Mouse (Mus musculus) heart, postnatal 0 days (tissue): ENCODE results near the gene Tnrc6a. TPM values are rescaled to one million over a fixed set of nuclear protein-coding genes. Genes with fewer than 3 reads are reported as not detected.

Source experiments
- ATAC-seq: fragments of 200-750 bp; cut with Nextera tagmentation; 2 replicates; pipeline ENCODE4 v1.8.0; 2017; ENCODE audit warnings: low read depth, moderate number of reproducible peaks, moderate library complexity; ENCODE audit not compliant: insufficient read depth
- DNase-seq: peaks from one replicate; pipeline ENCODE4 v3.0.0-alpha.2; 2016; ENCODE audit warnings: low spot score
- H3K27ac ChIP-seq: fragments of 300-500 bp; sonication (generic); 2 replicates; pipeline ENCODE4 v1.5.1; 2014; ENCODE audit warnings: low read depth, mild to moderate bottlenecking
- H3K27me3 ChIP-seq: fragments of 300-500 bp; sonication (generic); 2 replicates; pipeline ENCODE4 v1.6.1; 2014; ENCODE audit warnings: low read length, mixed read lengths; ENCODE audit not compliant: control insufficient read depth, insufficient read depth
- H3K36me3 ChIP-seq: fragments of 300-500 bp; sonication (generic); replicated peaks from 2 replicates; pipeline ENCODE4 v1.6.1; 2014; ENCODE audit warnings: low read length, mixed read lengths; ENCODE audit not compliant: control insufficient read depth, insufficient read depth
- H3K4me1 ChIP-seq: fragments of 300-500 bp; sonication (generic); 2 replicates; pipeline ENCODE4 v1.6.1; 2014; ENCODE audit warnings: antibody characterized with exemption; ENCODE audit not compliant: control insufficient read depth, insufficient read depth
- H3K4me2 ChIP-seq: fragments of 300-500 bp; sonication (generic); 2 replicates; pipeline ENCODE4 v1.6.1; 2014; ENCODE audit warnings: low read depth, mild to moderate bottlenecking, low read length, moderate library complexity
- H3K4me3 ChIP-seq: fragments of 300-500 bp; sonication (generic); 2 replicates; pipeline ENCODE4 v1.5.1; 2014; ENCODE audit warnings: low read depth, low read length
- H3K9ac ChIP-seq: fragments of 300-500 bp; sonication (generic); replicated peaks from 2 replicates; pipeline ENCODE4 v1.6.1; 2014; ENCODE audit warnings: low read depth, low read length, mixed read lengths
- H3K9me3 ChIP-seq: fragments of 300-500 bp; sonication (generic); replicated peaks from 2 replicates; pipeline ENCODE4 v1.6.1; 2016; ENCODE audit warnings: low read length; ENCODE audit not compliant: control insufficient read depth
- CTCF ChIP-seq: IDR thresholded peaks from 2 replicates; pipeline ENCODE4 v1.5.1; 2016; ENCODE audit warnings: antibody characterized with exemption, control low read depth, low read depth
- EP300 ChIP-seq: IDR thresholded peaks from 2 replicates; pipeline ENCODE4 v1.6.1; 2016; ENCODE audit warnings: antibody characterized with exemption, low read depth
- WGBS: fragments of 180-500 bp; shearing (Covaris S2); extraction: QIAGEN DNeasy Blood & Tissue Kit; methylation state at CpG from one replicate; pipeline ENCODE4 v1.1.7; 2014; 5-methylcytosine and 5-hydroxymethylcytosine counted together
- polyA plus RNA-seq: library from polyadenylated mRNA; unstranded; fragments of >200 nt; fragmentation: Nextera tagmentation; extraction: Ambion mirVana; gene quantifications from 2 replicates; pipeline ENCODE4 v1.2.1, GENCODE M21; 2015
- total RNA-seq: library from RNA; depleted of rRNA; stranded (reverse); fragments of >200 nt; gene quantifications from 2 replicates; pipeline ENCODE4 v1.2.3, GENCODE M21; 2014; ENCODE audit warnings: low replicate concordance

Tnrc6a gene
- total and polyA plus RNA-seq, 2 experiments from 2014 or later, result 33.6 to 41.4 TPM

- Histone ChIP-seq H3K9me3 (0 out of 2 replicates have a peak, but pooled peaks cover 2% of the 10 kb centered on the region), H3K4me3 (no peak overlapping the region), H3K27ac (peak overlapping the region; percentile 20; the same call in 1 of the 2 replicates), H3K4me2 (no peak overlapping the region), H3K4me1 (peaks cover 34% of the 10 kb centered on the region), H3K27me3 (no peaks in the 10 kb centered on the region), H3K36me3 (peaks cover 18% of the 10 kb centered on the region), H3K9ac (no peak overlapping the region)
- no peak for ATAC-seq
- no peak for DNase-seq
- WGBS, result 44% methylated on average over 2 of the region's 2 CpGs
- no peak for TF ChIP-seq CTCF
- no peak for TF ChIP-seq EP300
Measured at GRCm38 (mm10) chr7:123134876-123135275, 11.2 kb downstream of the Tnrc6a start.

GRCm38 (mm10) chr7:123135655-123136054 is 12.0 kb downstream of the Tnrc6a start:
- Histone ChIP-seq H3K4me2 (no peak overlapping the region), H3K36me3 (peaks cover 21% of the 10 kb centered on the region), H3K27me3 (no peaks in the 10 kb centered on the region), H3K4me1 (peaks cover 27% of the 10 kb centered on the region), H3K27ac (no peak overlapping the region), H3K4me3 (no peak overlapping the region), H3K9me3 (0 out of 2 replicates have a peak, but pooled peaks cover 5% of the 10 kb centered on the region), H3K9ac (no peak overlapping the region)
- DNase-seq (no peak), ATAC-seq (no peak)
- WGBS, result 53% methylated on average over 3 of the region's 3 CpGs
- TF ChIP-seq CTCF, result no peak
- TF ChIP-seq EP300, result no peak

GRCm38 (mm10) chr7:123138001-123138400 is 14.3 kb downstream of the Tnrc6a start:
- no peak for DNase-seq
- H3K9ac ChIP-seq, result no peak overlapping the region
- peaks cover 21% of the 10 kb centered on the region; the same call in 1 of the 2 replicates for H3K4me1 ChIP-seq
- no peak overlapping the region for H3K27ac ChIP-seq
- TF ChIP-seq CTCF, result no peak
- no peak for TF ChIP-seq EP300
- ATAC-seq, result no peak
- 0 out of 2 replicates have a peak, but pooled peaks cover 5% of the 10 kb centered on the region for H3K9me3 ChIP-seq
- no peak overlapping the region for H3K4me3 ChIP-seq
- no peak overlapping the region for H3K4me2 ChIP-seq
- 43% methylated on average over 4 of the region's 4 CpGs for WGBS
- peaks cover 18% of the 10 kb centered on the region for H3K36me3 ChIP-seq
- H3K27me3 ChIP-seq, result no peaks in the 10 kb centered on the region

GRCm38 (mm10) chr7:123146141-123146846 is 22.6 kb downstream of the Tnrc6a start:
- Histone ChIP-seq H3K4me2 (no peak overlapping the region), H3K36me3 (peaks cover 20% of the 10 kb centered on the region), H3K27me3 (no peaks in the 10 kb centered on the region), H3K4me1 (no peaks in the 10 kb centered on the region), H3K9ac (no peak overlapping the region), H3K27ac (no peak overlapping the region), H3K9me3 (no peaks in the 10 kb centered on the region), H3K4me3 (no peak overlapping the region)
- 84% methylated on average over 10 of the region's 10 CpGs for WGBS
- DNase-seq (no peak), ATAC-seq (no peak)
- no peak for TF ChIP-seq EP300
- no peak for TF ChIP-seq CTCF

- H3K9ac ChIP-seq, result no peak overlapping the region
- H3K36me3 ChIP-seq, result peaks cover 26% of the 10 kb centered on the region
- no peak overlapping the region for H3K27ac ChIP-seq
- H3K9me3 ChIP-seq, result no peaks in the 10 kb centered on the region
- no peak overlapping the region for H3K4me3 ChIP-seq
- H3K27me3 ChIP-seq, result no peaks in the 10 kb centered on the region
- ATAC-seq (no peak), DNase-seq (no peak)
- H3K4me2 ChIP-seq, result no peak overlapping the region
- no peaks in the 10 kb centered on the region for H3K4me1 ChIP-seq
- TF ChIP-seq EP300 (no peak), CTCF (no peak)
- 99% methylated on average over 2 of the region's 2 CpGs for WGBS
Measured at GRCm38 (mm10) chr7:123147787-123148186, 24.1 kb downstream of the Tnrc6a start.
